Mouse (Mus musculus) midbrain, embryonic 10.5 days (tissue): Measurements from ENCODE around the gene Armc9. TPM values are rescaled to one million over a fixed set of nuclear protein-coding genes. Genes with fewer than 3 reads are reported as not detected.

Experiments
- DNase-seq: peaks from one replicate; pipeline ENCODE4 v3.0.0-alpha.2; 2017; ENCODE audit warnings: low spot score
- H3K27ac ChIP-seq: fragments of 300-500 bp; sonication (generic); replicated peaks from 2 replicates; pipeline ENCODE4 v1.5.1; 2016; ENCODE audit warnings: mild to moderate bottlenecking
- H3K27me3 ChIP-seq: fragments of 300-500 bp; sonication (generic); 2 replicates; pipeline ENCODE4 v1.6.1; 2016; ENCODE audit warnings: low read depth, mild to moderate bottlenecking; ENCODE audit not compliant: poor library complexity, severe bottlenecking
- H3K36me3 ChIP-seq: fragments of 300-500 bp; sonication (generic); 2 replicates; pipeline ENCODE4 v1.6.1; 2016; ENCODE audit warnings: mild to moderate bottlenecking, moderate library complexity
- H3K4me1 ChIP-seq: fragments of 300-500 bp; sonication (generic); 2 replicates; pipeline ENCODE4 v1.6.1; 2016
- H3K4me3 ChIP-seq: fragments of 300-500 bp; sonication (generic); 2 replicates; pipeline ENCODE4 v1.5.1; 2016; ENCODE audit warnings: mild to moderate bottlenecking, moderate library complexity
- H3K9me3 ChIP-seq: fragments of 300-500 bp; sonication (generic); replicated peaks from 2 replicates; pipeline ENCODE4 v1.6.1; 2016; ENCODE audit warnings: mild to moderate bottlenecking
- WGBS: fragments of 180-500 bp; shearing (Covaris S2); methylation state at CpG from one replicate; pipeline ENCODE4 v1.1.7; 2016; 5-methylcytosine and 5-hydroxymethylcytosine counted together
- polyA plus RNA-seq: library from polyadenylated mRNA; unstranded; fragments of >200 nt; fragmentation: Nextera tagmentation; extraction: Ambion mirVana; gene quantifications from 2 replicates; pipeline ENCODE4 v1.2.1, GENCODE M21; 2016

Armc9 gene
- polyA plus RNA-seq: 41.3 and 41.6 TPM in 2 replicates

GRCm38 (mm10) chr1:86154133-86154823 is at the start of gene Armc9:
TSS of gene Armc9 (plus strand) at chr1:86154780.
- H3K9me3 ChIP-seq: no peaks in the 10 kb centered on the region
- peak within 1 kb of the TSS; percentile 81 for H3K27ac ChIP-seq
- H3K4me3 ChIP-seq: peak within 1 kb of the TSS; percentile 89
- peaks cover 14% of the 10 kb centered on the region; the same call in 1 of the 2 replicates for H3K36me3 ChIP-seq
- no peaks in the 10 kb centered on the region for H3K27me3 ChIP-seq
- H3K4me1 ChIP-seq: peaks cover 20% of the 10 kb centered on the region
- DNase-seq: peak; percentile 97
- WGBS: 5% methylated on average over 40 of the region's 40 CpGs

- H3K4me1 ChIP-seq: no peaks in the 10 kb centered on the region
- H3K36me3 ChIP-seq: peaks cover 36% of the 10 kb centered on the region
- H3K27ac ChIP-seq: no peak overlapping the region
- 100% methylated on average over 1 of the region's 1 CpGs for WGBS
- DNase-seq: no peak
- H3K27me3 ChIP-seq: no peaks in the 10 kb centered on the region
- no peaks in the 10 kb centered on the region for H3K9me3 ChIP-seq
- H3K4me3 ChIP-seq: no peak overlapping the region
Measured at GRCm38 (mm10) chr1:86105054-86105453, 49.5 kb upstream of the Armc9 start.

- peaks cover 4% of the 10 kb centered on the region; the same call in 1 of the 2 replicates for H3K4me1 ChIP-seq
- H3K27ac ChIP-seq: no peak within 1 kb of the TSS
- H3K4me3 ChIP-seq: no peak within 1 kb of the TSS
- no peaks in the 10 kb centered on the region for H3K27me3 ChIP-seq
- no peaks in the 10 kb centered on the region for H3K9me3 ChIP-seq
- 79% methylated on average over 6 of the region's 6 CpGs for WGBS
- no peak for DNase-seq
- H3K36me3 ChIP-seq: peaks cover 26% of the 10 kb centered on the region
Measured at GRCm38 (mm10) chr1:86111779-86112178, 42.8 kb upstream of the Armc9 start, which contains the start of gene Htr2b. TSS of gene Htr2b (minus strand) at chr1:86111970.

- Histone ChIP-seq H3K4me3 (no peak overlapping the region), H3K9me3 (no peaks in the 10 kb centered on the region), H3K27me3 (no peaks in the 10 kb centered on the region), H3K36me3 (peaks cover 42% of the 10 kb centered on the region), H3K27ac (no peak overlapping the region), H3K4me1 (peaks cover 4% of the 10 kb centered on the region; the same call in 1 of the 2 replicates)
- 89% methylated on average over 3 of the region's 3 CpGs for WGBS
- DNase-seq: no peak
Measured at GRCm38 (mm10) chr1:86114141-86114540, 40.4 kb upstream of the Armc9 start.

- Histone ChIP-seq H3K4me3 (no peak overlapping the region), H3K27ac (no peak overlapping the region), H3K36me3 (peaks cover 87% of the 10 kb centered on the region), H3K4me1 (no peaks in the 10 kb centered on the region), H3K9me3 (no peaks in the 10 kb centered on the region), H3K27me3 (no peaks in the 10 kb centered on the region)
- WGBS: 95% methylated on average over 4 of the region's 4 CpGs
- no peak for DNase-seq
Measured at GRCm38 (mm10) chr1:86119549-86119948, 35.0 kb upstream of the Armc9 start.

GRCm38 (mm10) chr1:86126036-86126435 is 28.5 kb upstream of the Armc9 start:
- peaks cover 98% of the 10 kb centered on the region for H3K36me3 ChIP-seq
- no peaks in the 10 kb centered on the region for H3K9me3 ChIP-seq
- WGBS: 99% methylated on average over 2 of the region's 2 CpGs
- H3K4me1 ChIP-seq: no peaks in the 10 kb centered on the region
- DNase-seq: no peak
- H3K4me3 ChIP-seq: no peak overlapping the region
- no peaks in the 10 kb centered on the region for H3K27me3 ChIP-seq
- H3K27ac ChIP-seq: no peak overlapping the region

GRCm38 (mm10) chr1:86133337-86133736 is 21.2 kb upstream of the Armc9 start, which contains the start of gene Gm21972:
TSS of gene Gm21972 (plus strand) at chr1:86133637.
- H3K36me3 ChIP-seq: peaks cover 95% of the 10 kb centered on the region
- WGBS: 95% methylated on average over 4 of the region's 4 CpGs
- no peak within 1 kb of the TSS for H3K27ac ChIP-seq
- no peaks in the 10 kb centered on the region for H3K9me3 ChIP-seq
- no peak for DNase-seq
- no peaks in the 10 kb centered on the region for H3K4me1 ChIP-seq
- H3K27me3 ChIP-seq: no peaks in the 10 kb centered on the region
- H3K4me3 ChIP-seq: no peak within 1 kb of the TSS

GRCm38 (mm10) chr1:86135315-86135714 is 19.3 kb upstream of the Armc9 start:
- WGBS: 93% methylated on average over 6 of the region's 6 CpGs
- Histone ChIP-seq H3K36me3 (peaks cover 93% of the 10 kb centered on the region), H3K27ac (no peak overlapping the region), H3K27me3 (no peaks in the 10 kb centered on the region), H3K4me3 (no peak overlapping the region), H3K4me1 (no peaks in the 10 kb centered on the region), H3K9me3 (no peaks in the 10 kb centered on the region)
- no peak for DNase-seq

GRCm38 (mm10) chr1:86141081-86141480 is 13.5 kb upstream of the Armc9 start:
- 81% methylated on average over 3 of the region's 3 CpGs for WGBS
- Histone ChIP-seq H3K4me1 (peaks cover 7% of the 10 kb centered on the region; the same call in 1 of the 2 replicates), H3K27ac (no peak overlapping the region), H3K9me3 (no peaks in the 10 kb centered on the region), H3K27me3 (no peaks in the 10 kb centered on the region), H3K36me3 (peaks cover 60% of the 10 kb centered on the region), H3K4me3 (no peak overlapping the region)
- no peak for DNase-seq

GRCm38 (mm10) chr1:86143165-86143564 is 11.4 kb upstream of the Armc9 start:
- no peak for DNase-seq
- H3K27ac ChIP-seq: no peak overlapping the region
- no peaks in the 10 kb centered on the region for H3K9me3 ChIP-seq
- 88% methylated on average over 4 of the region's 4 CpGs for WGBS
- no peaks in the 10 kb centered on the region for H3K27me3 ChIP-seq
- peaks cover 7% of the 10 kb centered on the region; the same call in 1 of the 2 replicates for H3K4me1 ChIP-seq
- peaks cover 40% of the 10 kb centered on the region for H3K36me3 ChIP-seq
- no peak overlapping the region for H3K4me3 ChIP-seq

- no peak overlapping the region; the same call in 1 of the 2 replicates for H3K27ac ChIP-seq
- no peaks in the 10 kb centered on the region for H3K27me3 ChIP-seq
- WGBS: 77% methylated on average over 21 of the region's 21 CpGs
- H3K36me3 ChIP-seq: peaks cover 29% of the 10 kb centered on the region
- no peak for DNase-seq
- peaks cover 7% of the 10 kb centered on the region; the same call in 1 of the 2 replicates for H3K4me1 ChIP-seq
- no peak overlapping the region for H3K4me3 ChIP-seq
- H3K9me3 ChIP-seq: no peaks in the 10 kb centered on the region
Measured at GRCm38 (mm10) chr1:86144001-86144944, 10.3 kb upstream of the Armc9 start.

- H3K9me3 ChIP-seq: no peaks in the 10 kb centered on the region
- WGBS: 89% methylated on average over 5 of the region's 5 CpGs
Measured at GRCm38 (mm10) chr1:86146293-86146692, 8.3 kb upstream of the Armc9 start.

More at GRCm38 (mm10) chr1:86146293-86146692, 8.3 kb upstream of the Armc9 start:
- Histone ChIP-seq H3K36me3 (peaks cover 11% of the 10 kb centered on the region), H3K27ac (no peak overlapping the region), H3K4me3 (no peak overlapping the region), H3K27me3 (no peaks in the 10 kb centered on the region), H3K4me1 (peaks cover 7% of the 10 kb centered on the region; the same call in 1 of the 2 replicates)
- no peak for DNase-seq
